Mouse (Mus musculus) intestine, postnatal 0 days (tissue): ENCODE results near the gene Ephx1. TPM values are rescaled to one million over a fixed set of nuclear protein-coding genes. Genes with fewer than 3 reads are reported as not detected.

Experiments used
- ATAC-seq: fragments of 200-750 bp; cut with Nextera tagmentation; 2 replicates; pipeline ENCODE4 v1.8.0; 2017; ENCODE audit warnings: mild to moderate bottlenecking, moderate TSS enrichment, moderate library complexity
- H3K27ac ChIP-seq: fragments of 300-500 bp; sonication (generic); 2 replicates; pipeline ENCODE4 v1.5.1; 2014; ENCODE audit warnings: mild to moderate bottlenecking, low read depth, low read length, moderate library complexity
- H3K27me3 ChIP-seq: fragments of 300-500 bp; sonication (generic); replicated peaks from 2 replicates; pipeline ENCODE4 v1.6.1; 2014; ENCODE audit warnings: low read length, mixed read lengths; ENCODE audit not compliant: control insufficient read depth, insufficient read depth
- H3K36me3 ChIP-seq: fragments of 300-500 bp; sonication (generic); 2 replicates; pipeline ENCODE4 v1.6.1; 2014; ENCODE audit warnings: mild to moderate bottlenecking, moderate library complexity; ENCODE audit not compliant: control insufficient read depth, insufficient read depth
- H3K4me1 ChIP-seq: fragments of 300-500 bp; sonication (generic); replicated peaks from 2 replicates; pipeline ENCODE4 v1.6.1; 2014; ENCODE audit warnings: antibody characterized with exemption, low read length, mixed read lengths; ENCODE audit not compliant: control insufficient read depth, insufficient read depth
- H3K4me2 ChIP-seq: fragments of 300-500 bp; sonication (generic); replicated peaks from 2 replicates; pipeline ENCODE4 v1.6.1; 2014; ENCODE audit warnings: low read depth, mild to moderate bottlenecking, moderate library complexity
- H3K4me3 ChIP-seq: fragments of 300-500 bp; sonication (generic); 2 replicates; pipeline ENCODE4 v1.5.1; 2014; ENCODE audit warnings: low read depth, low read length
- H3K9ac ChIP-seq: fragments of 300-500 bp; sonication (generic); 2 replicates; pipeline ENCODE4 v1.6.1; 2014; ENCODE audit warnings: mild to moderate bottlenecking, low read depth, low read length
- H3K9me3 ChIP-seq: fragments of 300-500 bp; sonication (generic); 2 replicates; pipeline ENCODE4 v1.6.1; 2016; ENCODE audit warnings: mixed run types; ENCODE audit not compliant: control insufficient read depth
- CTCF ChIP-seq: sonication (generic); IDR thresholded peaks from 2 replicates; pipeline ENCODE4 v1.5.1; 2016; ENCODE audit warnings: low read depth, mild to moderate bottlenecking, control low read depth, antibody characterized with exemption, moderate library complexity
- WGBS: fragments of 180-500 bp; shearing (Covaris S2); extraction: QIAGEN DNeasy Blood & Tissue Kit; methylation state at CpG from one replicate; pipeline ENCODE4 v1.1.7; 2014; 5-methylcytosine and 5-hydroxymethylcytosine counted together
- polyA plus RNA-seq: library from polyadenylated mRNA; unstranded; fragments of >200 nt; fragmentation: Nextera tagmentation; extraction: Ambion mirVana; gene quantifications from 2 replicates; pipeline ENCODE4 v1.2.1, GENCODE M21; 2015

Ephx1 gene
- polyA plus RNA-seq, 1 experiment from 2014 or later: 4.3 TPM

DNA sequence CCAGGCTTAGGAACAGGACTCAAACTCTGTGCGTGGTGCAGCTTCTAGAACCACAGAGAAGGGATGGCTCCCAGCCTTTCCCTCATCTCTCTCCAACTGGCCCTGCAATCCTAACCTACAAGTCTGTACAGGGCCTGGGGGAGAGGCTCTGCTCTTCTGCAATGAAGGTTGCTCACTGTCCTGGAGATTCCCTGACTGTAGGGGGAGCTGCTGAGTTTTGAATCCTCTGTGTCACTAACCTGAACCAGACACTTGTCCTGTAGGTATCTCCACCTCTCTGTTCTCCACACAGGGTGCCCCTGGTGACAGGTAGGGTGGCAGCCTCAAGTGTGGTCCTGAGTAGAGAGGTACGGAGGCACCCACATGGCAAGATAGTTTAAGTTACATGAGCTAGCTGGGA is 40.2 kb downstream of the Ephx1 start:
- Histone ChIP-seq H3K36me3 (no peaks in the 10 kb centered on the region), H3K4me2 (no peak overlapping the region), H3K9me3 (no peaks in the 10 kb centered on the region), H3K9ac (no peak overlapping the region), H3K4me1 (no peaks in the 10 kb centered on the region), H3K27ac (no peak overlapping the region), H3K4me3 (no peak overlapping the region), H3K27me3 (no peaks in the 10 kb centered on the region)
- no peak for ATAC-seq
- 62% methylated on average over 2 of the region's 2 CpGs for WGBS
- peak; percentile 63 for TF ChIP-seq CTCF

GRCm38 (mm10) chr1:180979484-180980251 is 41.0 kb downstream of the Ephx1 start:
- Histone ChIP-seq H3K9me3 (no peaks in the 10 kb centered on the region), H3K27ac (no peak overlapping the region), H3K9ac (no peak overlapping the region), H3K4me1 (no peaks in the 10 kb centered on the region), H3K27me3 (no peaks in the 10 kb centered on the region), H3K4me3 (no peak overlapping the region), H3K36me3 (no peaks in the 10 kb centered on the region), H3K4me2 (no peak overlapping the region)
- ATAC-seq: no peak
- no peak for TF ChIP-seq CTCF
- WGBS: 75% methylated on average over 24 of the region's 24 CpGs

GRCm38 (mm10) chr1:180976110-180976679 is 44.5 kb downstream of the Ephx1 start:
- no peak overlapping the region for H3K4me2 ChIP-seq
- H3K4me1 ChIP-seq: no peaks in the 10 kb centered on the region
- TF ChIP-seq CTCF: peak; percentile 90
- H3K9ac ChIP-seq: no peak overlapping the region
- no peaks in the 10 kb centered on the region for H3K9me3 ChIP-seq
- no peak overlapping the region for H3K27ac ChIP-seq
- ATAC-seq: no peak
- WGBS: 65% methylated on average over 4 of the region's 4 CpGs
- H3K27me3 ChIP-seq: no peaks in the 10 kb centered on the region
- no peak overlapping the region for H3K4me3 ChIP-seq
- H3K36me3 ChIP-seq: peaks cover 27% of the 10 kb centered on the region; the same call in 1 of the 2 replicates

GRCm38 (mm10) chr1:180974126-180974746 is 46.5 kb downstream of the Ephx1 start:
- H3K27ac ChIP-seq: no peak overlapping the region
- WGBS: 65% methylated on average over 14 of the region's 14 CpGs
- no peak overlapping the region for H3K4me3 ChIP-seq

GRCm38 (mm10) chr1:180972941-180973340 is 47.8 kb downstream of the Ephx1 start:
- H3K9me3 ChIP-seq: no peaks in the 10 kb centered on the region
- H3K27me3 ChIP-seq: no peaks in the 10 kb centered on the region
- no peaks in the 10 kb centered on the region for H3K4me1 ChIP-seq
- TF ChIP-seq CTCF: no peak
- ATAC-seq: no peak
- H3K27ac ChIP-seq: no peak overlapping the region
- H3K9ac ChIP-seq: no peak overlapping the region
- 93% methylated on average over 9 of the region's 11 CpGs for WGBS
- no peak overlapping the region for H3K4me2 ChIP-seq
- H3K4me3 ChIP-seq: no peak overlapping the region
- peaks cover 44% of the 10 kb centered on the region; the same call in 1 of the 2 replicates for H3K36me3 ChIP-seq

More at GRCm38 (mm10) chr1:180974126-180974746, 46.5 kb downstream of the Ephx1 start:
- H3K4me1 ChIP-seq: no peaks in the 10 kb centered on the region
- H3K36me3 ChIP-seq: peaks cover 33% of the 10 kb centered on the region; the same call in 1 of the 2 replicates
- H3K4me2 ChIP-seq: no peak overlapping the region
- ATAC-seq: peak; percentile 25; the same call in 1 of the 2 replicates
- H3K27me3 ChIP-seq: no peaks in the 10 kb centered on the region
- peak; percentile 91 for TF ChIP-seq CTCF
- no peak overlapping the region for H3K9ac ChIP-seq
- no peaks in the 10 kb centered on the region for H3K9me3 ChIP-seq

DNA sequence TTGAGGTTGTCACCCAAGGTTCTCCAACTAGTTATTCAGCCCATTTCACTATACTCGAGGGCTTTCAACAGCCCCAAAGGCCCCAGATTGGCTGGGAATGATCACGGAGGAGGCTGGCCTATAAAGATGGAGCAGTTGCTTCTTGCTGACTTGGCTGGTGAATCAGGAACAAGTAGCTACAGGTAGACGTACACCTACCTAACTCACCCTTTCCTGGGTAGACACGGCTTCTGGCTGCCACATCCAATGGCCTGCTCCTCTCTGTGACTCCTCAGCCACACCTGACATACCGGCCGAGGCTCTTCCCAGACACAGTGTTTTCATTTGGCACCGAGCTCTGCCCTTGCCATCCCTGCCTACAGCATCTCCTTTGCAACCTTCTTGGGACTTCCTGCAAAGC is 53.4 kb downstream of the Ephx1 start:
- H3K4me2 ChIP-seq: no peak overlapping the region
- WGBS: 77% methylated on average over 7 of the region's 7 CpGs
- no peak overlapping the region for H3K9ac ChIP-seq
- no peaks in the 10 kb centered on the region for H3K4me1 ChIP-seq
- H3K36me3 ChIP-seq: peaks cover 68% of the 10 kb centered on the region
- H3K9me3 ChIP-seq: no peaks in the 10 kb centered on the region
- no peak overlapping the region for H3K4me3 ChIP-seq
- no peak for TF ChIP-seq CTCF
- H3K27me3 ChIP-seq: no peaks in the 10 kb centered on the region
- ATAC-seq: no peak
- no peak overlapping the region for H3K27ac ChIP-seq
